9 mouse cellular contexts compared by ENCODE assay signal in genomic region chr2:33444358-33444757, GRCm38 (mm10). TPM values are rescaled to one million over a fixed set of nuclear protein-coding genes. Genes with fewer than 3 reads are reported as not detected.
DNase-seq lines count a peak whose midpoint lies in the region; ATAC-seq lines count a peak whose summit lies in the region.
"Had no signal": no experiment of that assay in that cellular context is flagged by ENCODE, and none has a peak within 500 bp of the region (broad histone marks: within the 10 kb centered on the region; RNA-seq: fewer than 3 reads in every experiment).

No protein-coding gene starts in this region.

- H3K9ac ChIP-seq in hindbrain, embryonic 15.5 days, result no peak overlapping the region
- H3K9ac ChIP-seq in hindbrain, embryonic 11.5 days (ENCODE audit: low read depth, low read length), result no peak overlapping the region
- H3K9ac ChIP-seq in lung, embryonic 15.5 days, result no peak overlapping the region

- no peaks in the 10 kb centered on the region for H3K9me3 ChIP-seq in hindbrain, embryonic 15.5 days
- H3K9me3 ChIP-seq in hindbrain, embryonic 11.5 days (ENCODE audit: control insufficient read depth, low read length), result no peaks in the 10 kb centered on the region
- H3K9me3 ChIP-seq in lung, embryonic 15.5 days, result no peaks in the 10 kb centered on the region
- H3K9me3 ChIP-seq: G1E had no signal

- peak; percentile 27; the same call in 1 of the 2 replicates for ATAC-seq in hindbrain, embryonic 15.5 days (ENCODE audit: low FRiP score, low read depth)
- ATAC-seq in hindbrain, embryonic 11.5 days (ENCODE audit: low FRiP score), result no peak
- ATAC-seq in lung, embryonic 15.5 days (ENCODE audit: borderline replicate concordance, extremely low read depth, low FRiP score, low TSS enrichment), result peak; percentile 64; the same call in 1 of the 2 replicates
- no peak for ATAC-seq in monocyte, adult 5-6 weeks (replicated peaks; ENCODE audit: insufficient number of reproducible peaks, low FRiP score, low TSS enrichment, poor library complexity, severe bottlenecking)

- no peak for DNase-seq in hindbrain, embryonic 11.5 days (ENCODE audit: low spot score)
- DNase-seq in brain, adult 2 months (ENCODE audit: low read depth, low spot score), result peak; percentile 96
- DNase-seq in gastrocnemius, postnatal 10 days, result peak; percentile 90
- peak; percentile 81 for DNase-seq in kidney, postnatal 10 days
- peak; percentile 58 for DNase-seq in urinary bladder, postnatal 10 days (ENCODE audit: low spot score)

- H3K4me2 ChIP-seq in hindbrain, embryonic 15.5 days, result no peak overlapping the region
- H3K4me2 ChIP-seq in hindbrain, embryonic 11.5 days (replicated peaks; ENCODE audit: low read depth, low read length), result no peak overlapping the region
- H3K4me2 ChIP-seq in lung, embryonic 15.5 days, result no peak overlapping the region

- H3K27me3 ChIP-seq in hindbrain, embryonic 15.5 days, result no peaks in the 10 kb centered on the region
- no peaks in the 10 kb centered on the region for H3K27me3 ChIP-seq in hindbrain, embryonic 11.5 days (ENCODE audit: control insufficient read depth, insufficient read depth, low read length)
- H3K27me3 ChIP-seq in lung, embryonic 15.5 days, result no peaks in the 10 kb centered on the region

- WGBS in hindbrain, embryonic 15.5 days, result 41% methylated on average over 5 of the region's 5 CpGs
- 63% methylated on average over 5 of the region's 5 CpGs for WGBS in hindbrain, embryonic 11.5 days
- 40% methylated on average over 5 of the region's 5 CpGs for WGBS in lung, embryonic 15.5 days

- 0 out of 2 replicates have a peak, but pooled peaks cover under 1% of the 10 kb centered on the region for H3K36me3 ChIP-seq in hindbrain, embryonic 15.5 days
- no peaks in the 10 kb centered on the region for H3K36me3 ChIP-seq in hindbrain, embryonic 11.5 days (ENCODE audit: control insufficient read depth, insufficient read depth, low read length)
- peaks cover 9% of the 10 kb centered on the region for H3K36me3 ChIP-seq in lung, embryonic 15.5 days

- no peak overlapping the region for H3K4me3 ChIP-seq in hindbrain, embryonic 15.5 days
- H3K4me3 ChIP-seq in hindbrain, embryonic 11.5 days (ENCODE audit: low read depth, low read length), result no peak overlapping the region
- no peak overlapping the region for H3K4me3 ChIP-seq in lung, embryonic 15.5 days

- peaks cover 15% of the 10 kb centered on the region for H3K4me1 ChIP-seq in hindbrain, embryonic 15.5 days (replicated peaks)
- H3K4me1 ChIP-seq in hindbrain, embryonic 11.5 days (replicated peaks; ENCODE audit: control insufficient read depth, insufficient read depth, low read length), result peaks cover 6% of the 10 kb centered on the region
- peaks cover 16% of the 10 kb centered on the region for H3K4me1 ChIP-seq in lung, embryonic 15.5 days

- H3K27ac ChIP-seq in hindbrain, embryonic 15.5 days (replicated peaks), result no peak overlapping the region
- H3K27ac ChIP-seq in hindbrain, embryonic 11.5 days (ENCODE audit: low read depth, low read length), result no peak overlapping the region
- H3K27ac ChIP-seq in lung, embryonic 15.5 days, result no peak overlapping the region

RNA-seq across cellular contexts. Expression of gene Zbtb34, which starts 13.2 kb away (rescaled TPM):
- 8.3 and 8.5 TPM in 2 replicates for polyA plus RNA-seq in hindbrain, embryonic 15.5 days (2015; fragmentation: Nextera tagmentation; extraction: Ambion mirVana)
- polyA plus RNA-seq in hindbrain, embryonic 11.5 days (2014; fragmentation: Nextera tagmentation; extraction: Ambion mirVana), result 8.0 and 8.5 TPM in 2 replicates
- total RNA-seq in gastrocnemius, postnatal 10 days (2021), result 10 to 100 TPM; 10.4 to 13.6 TPM
- polyA plus RNA-seq in lung, embryonic 15.5 days (2015; fragmentation: Nextera tagmentation; extraction: Ambion mirVana), result 6.6 and 7.5 TPM in 2 replicates
- total RNA-seq in monocyte, adult 5-6 weeks (2017), result 5.4 to 9.3 TPM (median 6.6 TPM) in 3 replicates

RNA-seq across cellular contexts. Expression of gene Zbtb43, which starts 24.0 kb away (rescaled TPM):
- polyA plus RNA-seq in hindbrain, embryonic 15.5 days (2015; fragmentation: Nextera tagmentation; extraction: Ambion mirVana), result 21.3 and 24.6 TPM in 2 replicates
- 24.8 and 31.2 TPM in 2 replicates for polyA plus RNA-seq in hindbrain, embryonic 11.5 days (2014; fragmentation: Nextera tagmentation; extraction: Ambion mirVana)
- 10 to 100 TPM; 16.8 to 21.0 TPM for total RNA-seq in gastrocnemius, postnatal 10 days (2021)
- 16.7 and 19.1 TPM in 2 replicates for polyA plus RNA-seq in lung, embryonic 15.5 days (2015; fragmentation: Nextera tagmentation; extraction: Ambion mirVana)
- total RNA-seq in monocyte, adult 5-6 weeks (2017), result 19.0 to 32.6 TPM (median 24.4 TPM) in 3 replicates

Comparison
In these comparisons a context has a peak if more than half of its experiments do, and no peak if none do; other contexts are left out.
1. ATAC-seq: peak in hindbrain, embryonic 15.5 days (single experiment) and lung, embryonic 15.5 days (single experiment); none in hindbrain, embryonic 11.5 days (single experiment) and monocyte, adult 5-6 weeks (single experiment).